Comparison of ENCODE assay signal across 11 mouse cellular contexts in genomic region chr8:120607460-120607859, GRCm38 (mm10). TPM values are rescaled to one million over a fixed set of nuclear protein-coding genes. Genes with fewer than 3 reads are reported as not detected.
DNase-seq lines count a peak whose midpoint lies in the region; ATAC-seq and TF ChIP-seq lines count a peak whose summit lies in the region.
"Had no signal": no experiment of that assay in that cellular context is flagged by ENCODE, and none has a peak within 500 bp of the region (broad histone marks: within the 10 kb centered on the region; RNA-seq: fewer than 3 reads in every experiment).

No protein-coding gene starts in this region.

- TF ChIP-seq CTCF in hindbrain, postnatal 0 days (IDR thresholded peaks at IDR 0.05; ENCODE audit: low read depth): no peak

- H3K4me3 ChIP-seq in heart, embryonic 14.5 days (ENCODE audit: control insufficient read depth in 1 of 2, insufficient read depth in 1 of 2, low read depth in 1 of 2, low read length in 2 of 2): no peak overlapping the region
- no peak overlapping the region for H3K4me3 ChIP-seq in midbrain, embryonic 13.5 days (replicated peaks)
- no peak overlapping the region for H3K4me3 ChIP-seq in midbrain, embryonic 14.5 days (replicated peaks; ENCODE audit: low read depth, low read length)
- no peak overlapping the region for H3K4me3 ChIP-seq in hindbrain, postnatal 0 days (ENCODE audit: low read length)
- no peak overlapping the region for H3K4me3 ChIP-seq in neural tube, embryonic 13.5 days
- H3K4me3 ChIP-seq: heart, embryonic 10.5 days; neural tube, embryonic 12.5 days; stomach, embryonic 15.5 days had no signal

- no peak overlapping the region for H3K9ac ChIP-seq in heart, embryonic 14.5 days (ENCODE audit: low read length)
- no peak overlapping the region for H3K9ac ChIP-seq in midbrain, embryonic 13.5 days (replicated peaks)
- H3K9ac ChIP-seq in midbrain, embryonic 14.5 days (replicated peaks; ENCODE audit: low read length): no peak overlapping the region
- H3K9ac ChIP-seq in hindbrain, postnatal 0 days (replicated peaks; ENCODE audit: low read length): no peak overlapping the region
- H3K9ac ChIP-seq in neural tube, embryonic 13.5 days: no peak overlapping the region
- H3K9ac ChIP-seq: neural tube, embryonic 12.5 days; stomach, embryonic 15.5 days had no signal

- H3K4me1 ChIP-seq in heart, embryonic 14.5 days (ENCODE audit: control insufficient read depth in 2 of 2, insufficient read depth in 2 of 2, low read length in 2 of 2): no peaks in the 10 kb centered on the region; a peak in 2 of 4 replicates
- H3K4me1 ChIP-seq in midbrain, embryonic 13.5 days (replicated peaks): peaks cover 6% of the 10 kb centered on the region
- H3K4me1 ChIP-seq in midbrain, embryonic 14.5 days (ENCODE audit: control insufficient read depth, insufficient read depth, low read length): no peaks in the 10 kb centered on the region
- no peaks in the 10 kb centered on the region for H3K4me1 ChIP-seq in hindbrain, postnatal 0 days (ENCODE audit: insufficient read depth, low read length)
- H3K4me1 ChIP-seq in neural tube, embryonic 13.5 days (replicated peaks): peaks cover 7% of the 10 kb centered on the region
- H3K4me1 ChIP-seq: stomach, embryonic 15.5 days had no signal

- intact Hi-C loops in heart, postnatal 25 days (cut with DNase I): no loop called here

- peak overlapping the region; percentile 27; the same call in 1 of the 2 replicates for H3K4me2 ChIP-seq in heart, embryonic 14.5 days (ENCODE audit: low read length)
- no peak overlapping the region for H3K4me2 ChIP-seq in midbrain, embryonic 13.5 days (replicated peaks)
- H3K4me2 ChIP-seq in midbrain, embryonic 14.5 days (ENCODE audit: low read length): no peak overlapping the region
- no peak overlapping the region for H3K4me2 ChIP-seq in hindbrain, postnatal 0 days (ENCODE audit: low read depth, low read length)
- H3K4me2 ChIP-seq in neural tube, embryonic 13.5 days: no peak overlapping the region
- H3K4me2 ChIP-seq: neural tube, embryonic 12.5 days; stomach, embryonic 15.5 days had no signal

- no peaks in the 10 kb centered on the region for H3K9me3 ChIP-seq in heart, embryonic 14.5 days (ENCODE audit: control insufficient read depth, low read length)
- H3K9me3 ChIP-seq in midbrain, embryonic 13.5 days: no peaks in the 10 kb centered on the region
- H3K9me3 ChIP-seq in midbrain, embryonic 14.5 days (ENCODE audit: control insufficient read depth, low read length): no peaks in the 10 kb centered on the region
- no peaks in the 10 kb centered on the region for H3K9me3 ChIP-seq in hindbrain, postnatal 0 days (ENCODE audit: low read length)
- H3K9me3 ChIP-seq in neural tube, embryonic 13.5 days: no peaks in the 10 kb centered on the region
- H3K9me3 ChIP-seq: heart, embryonic 10.5 days; neural tube, embryonic 12.5 days; stomach, embryonic 15.5 days had no signal

- H3K36me3 ChIP-seq in heart, embryonic 14.5 days (ENCODE audit: control insufficient read depth, insufficient read depth, low read length): no peaks in the 10 kb centered on the region
- H3K36me3 ChIP-seq in midbrain, embryonic 13.5 days: no peaks in the 10 kb centered on the region
- no peaks in the 10 kb centered on the region for H3K36me3 ChIP-seq in midbrain, embryonic 14.5 days (ENCODE audit: control insufficient read depth, insufficient read depth, low read length)
- H3K36me3 ChIP-seq in hindbrain, postnatal 0 days (ENCODE audit: insufficient read depth, low read length): no peaks in the 10 kb centered on the region
- H3K36me3 ChIP-seq in neural tube, embryonic 13.5 days: no peaks in the 10 kb centered on the region
- H3K36me3 ChIP-seq: heart, embryonic 10.5 days; neural tube, embryonic 12.5 days; stomach, embryonic 15.5 days had no signal

- 80% methylated on average over 9 of the region's 9 CpGs for WGBS in heart, embryonic 14.5 days
- WGBS in midbrain, embryonic 13.5 days: 81% methylated on average over 9 of the region's 9 CpGs
- 84% methylated on average over 9 of the region's 9 CpGs for WGBS in midbrain, embryonic 14.5 days
- WGBS in hindbrain, postnatal 0 days: 83% methylated on average over 9 of the region's 9 CpGs
- WGBS in neural tube, embryonic 13.5 days: 83% methylated on average over 9 of the region's 9 CpGs

- no peak for ATAC-seq in heart, embryonic 14.5 days (ENCODE audit: insufficient number of reproducible peaks, insufficient read depth, low FRiP score, low read depth)
- peak; percentile 31; the same call in 1 of the 2 replicates for ATAC-seq in midbrain, embryonic 13.5 days
- no peak for ATAC-seq in midbrain, embryonic 14.5 days (ENCODE audit: low FRiP score, low TSS enrichment)
- peak; percentile 38; the same call in 1 of the 2 replicates for ATAC-seq in hindbrain, postnatal 0 days
- ATAC-seq in neural tube, embryonic 13.5 days (ENCODE audit: low read depth): peak; percentile 34; the same call in 1 of the 2 replicates

- DNase-seq in heart, postnatal 25 days (ENCODE audit: low spot score): no peak
- no peak for DNase-seq in midbrain, embryonic 14.5 days
- no peak for DNase-seq in hindbrain, postnatal 0 days (ENCODE audit: low spot score)
- no peak for DNase-seq in embryo, embryonic 11 days
- DNase-seq in adipocyte (ENCODE audit: low spot score): no peak

- no peak overlapping the region for H3K27ac ChIP-seq in heart, embryonic 14.5 days (replicated peaks in 1 of 2; ENCODE audit: control insufficient read depth in 1 of 2, insufficient read depth in 1 of 2, low read depth in 2 of 2, low read length in 2 of 2)
- no peak overlapping the region for H3K27ac ChIP-seq in midbrain, embryonic 13.5 days
- H3K27ac ChIP-seq in midbrain, embryonic 14.5 days (replicated peaks; ENCODE audit: low read depth, low read length): no peak overlapping the region
- H3K27ac ChIP-seq in hindbrain, postnatal 0 days: no peak overlapping the region
- H3K27ac ChIP-seq in neural tube, embryonic 13.5 days (replicated peaks): no peak overlapping the region
- H3K27ac ChIP-seq: heart, embryonic 10.5 days; neural tube, embryonic 12.5 days; stomach, embryonic 15.5 days had no signal

- H3K27me3 ChIP-seq in heart, embryonic 14.5 days (ENCODE audit: control insufficient read depth, insufficient read depth, low read length): no peaks in the 10 kb centered on the region
- peaks cover 5% of the 10 kb centered on the region; the same call in 1 of the 2 replicates for H3K27me3 ChIP-seq in midbrain, embryonic 13.5 days
- H3K27me3 ChIP-seq in midbrain, embryonic 14.5 days (ENCODE audit: control insufficient read depth, insufficient read depth, low read length): no peaks in the 10 kb centered on the region
- no peaks in the 10 kb centered on the region for H3K27me3 ChIP-seq in hindbrain, postnatal 0 days (ENCODE audit: insufficient read depth, low read length)
- H3K27me3 ChIP-seq in neural tube, embryonic 13.5 days: no peaks in the 10 kb centered on the region
- H3K27me3 ChIP-seq: neural tube, embryonic 12.5 days; stomach, embryonic 15.5 days had no signal

RNA-seq across cellular contexts. Expression of gene Gins2, which starts 18.4 kb away (rescaled TPM):
- polyA plus RNA-seq in heart, embryonic 14.5 days (2014; fragmentation: Nextera tagmentation; extraction: Ambion mirVana): 51.1 and 60.6 TPM in 2 replicates
- total RNA-seq in heart, postnatal 25 days (2021): 1 to 10 TPM; 1.2 to 1.5 TPM
- 36.7 and 37.9 TPM in 2 replicates for polyA plus RNA-seq in midbrain, embryonic 13.5 days (2015; fragmentation: Nextera tagmentation; extraction: Ambion mirVana)
- 15.5 and 23.7 TPM in 2 replicates for polyA plus RNA-seq in midbrain, embryonic 14.5 days (2014; fragmentation: Nextera tagmentation; extraction: Ambion mirVana)
- total RNA-seq in hindbrain, postnatal 0 days (2014; rRNA removed): 2.8 and 12.3 TPM in 2 replicates
- 17.2 and 20.6 TPM in 2 replicates for polyA plus RNA-seq in hindbrain, postnatal 0 days (2015; fragmentation: Nextera tagmentation; extraction: Ambion mirVana)
- polyA plus RNA-seq in neural tube, embryonic 13.5 days (2015; fragmentation: Nextera tagmentation; extraction: Ambion mirVana): 20.1 and 21.5 TPM in 2 replicates

RNA-seq across cellular contexts. Expression of gene 1190005I06Rik, which starts 40.0 kb away (rescaled TPM):
- 5.8 and 6.2 TPM in 2 replicates for polyA plus RNA-seq in heart, embryonic 14.5 days (2014; fragmentation: Nextera tagmentation; extraction: Ambion mirVana)
- 1 to 10 TPM; 2.3 to 3.4 TPM for total RNA-seq in heart, postnatal 25 days (2021)
- 6.0 and 8.3 TPM in 2 replicates for polyA plus RNA-seq in midbrain, embryonic 13.5 days (2015; fragmentation: Nextera tagmentation; extraction: Ambion mirVana)
- polyA plus RNA-seq in midbrain, embryonic 14.5 days (2014; fragmentation: Nextera tagmentation; extraction: Ambion mirVana): 11.8 and 12.8 TPM in 2 replicates
- total RNA-seq in hindbrain, postnatal 0 days (2014; rRNA removed): 12.3 and 26.5 TPM in 2 replicates
- 17.3 and 20.6 TPM in 2 replicates for polyA plus RNA-seq in hindbrain, postnatal 0 days (2015; fragmentation: Nextera tagmentation; extraction: Ambion mirVana)
- polyA plus RNA-seq in neural tube, embryonic 13.5 days (2015; fragmentation: Nextera tagmentation; extraction: Ambion mirVana): 6.9 and 7.8 TPM in 2 replicates

Comparison
In these comparisons a context has a peak if more than half of its experiments do, and no peak if none do; other contexts are left out.
1. ATAC-seq: peak in midbrain, embryonic 13.5 days (single experiment), hindbrain, postnatal 0 days (single experiment) and neural tube, embryonic 13.5 days (single experiment); none in heart, embryonic 14.5 days (single experiment) and midbrain, embryonic 14.5 days (single experiment).